Mouse (Mus musculus): Measurements from ENCODE around the gene Ndufa6. TPM values are rescaled to one million over a fixed set of nuclear protein-coding genes. Genes with fewer than 3 reads are reported as not detected.
"Not testable (repeated sequence)": the region's sequence is repeated elsewhere in the genome, so short reads cannot be mapped to it uniquely, and the experiment has no call there.

The Ndufa6 gene
- total RNA-seq (2014; rRNA removed) (271 and 465 TPM in 2 replicates), polyA plus RNA-seq (2015; fragmentation: Nextera tagmentation; extraction: Ambion mirVana) (416 and 528 TPM in 2 replicates)

GRCm38 (mm10) chr15:82354126-82354945, at the start of gene Ndufa6:
Gene Ndufa6 (minus strand): TSS chr15:82354322.
- peaks cover 11% of the 10 kb centered on the region for H3K4me1 ChIP-seq (ENCODE audit: insufficient read depth)
- peak within 1 kb of the TSS; percentile 88 for H3K27ac ChIP-seq (ENCODE audit: low read depth, low read length)
- WGBS: 2% methylated on average over 57 of the region's 57 CpGs

GRCm38 (mm10) chr15:82403606-82404005, 49.5 kb upstream of the Ndufa6 start:
- WGBS: 94% methylated on average over 9 of the region's 9 CpGs
- Histone ChIP-seq H3K4me2 (ENCODE audit: low read depth) (no peak overlapping the region), H3K27ac (ENCODE audit: low read depth, low read length) (no peak overlapping the region), H3K36me3 (ENCODE audit: insufficient read depth) (no peaks in the 10 kb centered on the region), H3K4me1 (ENCODE audit: insufficient read depth) (no peaks in the 10 kb centered on the region), H3K27me3 (ENCODE audit: insufficient read depth, low read length) (no peaks in the 10 kb centered on the region), H3K4me3 (ENCODE audit: low read depth, low read length) (no peak overlapping the region), H3K9ac (no peak overlapping the region), H3K9me3 (ENCODE audit: low read length) (no peaks in the 10 kb centered on the region)
- TF ChIP-seq CTCF (IDR thresholded peaks at IDR 0.05; ENCODE audit: low read depth): no peak
- ATAC-seq: no peak
- no peak for DNase-seq

More at GRCm38 (mm10) chr15:82354126-82354945, at the start of gene Ndufa6:
- Histone ChIP-seq H3K9me3 (ENCODE audit: low read length) (no peaks in the 10 kb centered on the region), H3K4me2 (ENCODE audit: low read depth) (peak within 1 kb of the TSS; percentile 78), H3K4me3 (ENCODE audit: low read depth, low read length) (peak within 1 kb of the TSS; percentile 97), H3K27me3 (ENCODE audit: insufficient read depth, low read length) (no peaks in the 10 kb centered on the region), H3K36me3 (ENCODE audit: insufficient read depth) (peaks cover 15% of the 10 kb centered on the region), H3K9ac (peak within 1 kb of the TSS; percentile 99)
- peak; percentile 99 for TF ChIP-seq CTCF (IDR thresholded peaks at IDR 0.05; ENCODE audit: low read depth)
- ATAC-seq (peak; percentile 100), DNase-seq (peak; percentile 99)

- H3K27me3 ChIP-seq (ENCODE audit: insufficient read depth, low read length): no peaks in the 10 kb centered on the region
- H3K4me3 ChIP-seq (ENCODE audit: low read depth, low read length): no peak overlapping the region
- no peaks in the 10 kb centered on the region for H3K36me3 ChIP-seq (ENCODE audit: insufficient read depth)
- no peak overlapping the region for H3K4me2 ChIP-seq (ENCODE audit: low read depth)
- WGBS: 86% methylated on average over 6 of the region's 6 CpGs
- H3K9me3 ChIP-seq (ENCODE audit: low read length): no peaks in the 10 kb centered on the region
- ATAC-seq (no peak), DNase-seq (no peak)
- H3K9ac ChIP-seq: no peak overlapping the region
- no peak overlapping the region for H3K27ac ChIP-seq (ENCODE audit: low read depth, low read length)
- TF ChIP-seq CTCF (IDR thresholded peaks at IDR 0.05; ENCODE audit: low read depth): no peak
- H3K4me1 ChIP-seq (ENCODE audit: insufficient read depth): no peaks in the 10 kb centered on the region
Observed at GRCm38 (mm10) chr15:82402741-82403140, 48.6 kb upstream of the Ndufa6 start.

GRCm38 (mm10) chr15:82402106-82402505, 48.0 kb upstream of the Ndufa6 start:
- Histone ChIP-seq H3K27me3 (ENCODE audit: insufficient read depth, low read length) (no peaks in the 10 kb centered on the region), H3K9ac (no peak overlapping the region), H3K36me3 (ENCODE audit: insufficient read depth) (no peaks in the 10 kb centered on the region), H3K4me1 (ENCODE audit: insufficient read depth) (no peaks in the 10 kb centered on the region), H3K9me3 (ENCODE audit: low read length) (no peaks in the 10 kb centered on the region), H3K4me3 (ENCODE audit: low read depth, low read length) (no peak overlapping the region), H3K27ac (ENCODE audit: low read depth, low read length) (no peak overlapping the region), H3K4me2 (ENCODE audit: low read depth) (no peak overlapping the region)
- DNase-seq: no peak
- no peak for ATAC-seq
- no peak for TF ChIP-seq CTCF (IDR thresholded peaks at IDR 0.05; ENCODE audit: low read depth)

- WGBS: 56% methylated on average over 2 of the region's 2 CpGs
- H3K4me3 ChIP-seq (ENCODE audit: low read depth, low read length): no peak overlapping the region
- no peaks in the 10 kb centered on the region for H3K27me3 ChIP-seq (ENCODE audit: insufficient read depth, low read length)
- H3K9ac ChIP-seq: no peak overlapping the region
- ATAC-seq (no peak), DNase-seq (no peak)
- no peaks in the 10 kb centered on the region for H3K4me1 ChIP-seq (ENCODE audit: insufficient read depth)
- H3K9me3 ChIP-seq (ENCODE audit: low read length): no peaks in the 10 kb centered on the region
- no peak for TF ChIP-seq CTCF (IDR thresholded peaks at IDR 0.05; ENCODE audit: low read depth)
- no peak overlapping the region for H3K4me2 ChIP-seq (ENCODE audit: low read depth)
- no peaks in the 10 kb centered on the region for H3K36me3 ChIP-seq (ENCODE audit: insufficient read depth)
- H3K27ac ChIP-seq (ENCODE audit: low read depth, low read length): no peak overlapping the region
Observed at GRCm38 (mm10) chr15:82401516-82401915, 47.4 kb upstream of the Ndufa6 start.

GRCm38 (mm10) chr15:82395955-82396354, 41.8 kb upstream of the Ndufa6 start:
- H3K27me3 ChIP-seq (ENCODE audit: insufficient read depth, low read length); H3K9me3 ChIP-seq (ENCODE audit: low read length); H3K4me3 ChIP-seq (ENCODE audit: low read depth, low read length); H3K4me1 ChIP-seq (ENCODE audit: insufficient read depth); ATAC-seq; H3K36me3 ChIP-seq (ENCODE audit: insufficient read depth); DNase-seq; H3K9ac ChIP-seq; H3K27ac ChIP-seq (ENCODE audit: low read depth, low read length); H3K4me2 ChIP-seq (ENCODE audit: low read depth): not testable (repeated sequence)
- 92% methylated on average over 3 of the region's 3 CpGs for WGBS

- H3K27me3 ChIP-seq (ENCODE audit: insufficient read depth, low read length); H3K4me1 ChIP-seq (ENCODE audit: insufficient read depth); H3K27ac ChIP-seq (ENCODE audit: low read depth, low read length); DNase-seq; H3K36me3 ChIP-seq (ENCODE audit: insufficient read depth); H3K4me2 ChIP-seq (ENCODE audit: low read depth); H3K9me3 ChIP-seq (ENCODE audit: low read length); H3K9ac ChIP-seq; ATAC-seq; H3K4me3 ChIP-seq (ENCODE audit: low read depth, low read length): not testable (repeated sequence)
- 91% methylated on average over 2 of the region's 2 CpGs for WGBS
Observed at GRCm38 (mm10) chr15:82393922-82394321, 39.8 kb upstream of the Ndufa6 start, which contains the start of gene Cyp2d11. Gene Cyp2d11 (minus strand): TSS chr15:82394022.

GRCm38 (mm10) chr15:82389916-82390315, 35.8 kb upstream of the Ndufa6 start:
- H3K27me3 ChIP-seq (ENCODE audit: insufficient read depth, low read length); H3K27ac ChIP-seq (ENCODE audit: low read depth, low read length); DNase-seq; H3K36me3 ChIP-seq (ENCODE audit: insufficient read depth); ATAC-seq; H3K4me2 ChIP-seq (ENCODE audit: low read depth); H3K4me3 ChIP-seq (ENCODE audit: low read depth, low read length); H3K9me3 ChIP-seq (ENCODE audit: low read length); H3K9ac ChIP-seq; H3K4me1 ChIP-seq (ENCODE audit: insufficient read depth): not testable (repeated sequence)
- 95% methylated on average over 10 of the region's 10 CpGs for WGBS

All from forebrain, postnatal 0 days (tissue).